Mouse (Mus musculus) brown adipose tissue, adult 24 weeks (tissue): Measurements from ENCODE around the gene Pou3f3. TPM values are rescaled to one million over a fixed set of nuclear protein-coding genes. Genes with fewer than 3 reads are reported as not detected.

ENCODE experiments used
- polyA plus RNA-seq: library from polyadenylated mRNA; stranded (reverse); fragments of >200 nt; gene quantifications from 2 replicates; pipeline ENCODE4 v1.2.4, GENCODE M21; 2012; ENCODE audit not compliant: missing spikeins, insufficient read depth, insufficient read length

Pou3f3 gene
- polyA plus RNA-seq, 1 experiment: not detected

Other genes with a start within 250 kb of the Pou3f3 start
- 82.6 and 92.8 TPM in 2 replicates for gene Mrps9, start 155.5 kb downstream of the Pou3f3 start, polyA plus RNA-seq